In the genomic region with DNA sequence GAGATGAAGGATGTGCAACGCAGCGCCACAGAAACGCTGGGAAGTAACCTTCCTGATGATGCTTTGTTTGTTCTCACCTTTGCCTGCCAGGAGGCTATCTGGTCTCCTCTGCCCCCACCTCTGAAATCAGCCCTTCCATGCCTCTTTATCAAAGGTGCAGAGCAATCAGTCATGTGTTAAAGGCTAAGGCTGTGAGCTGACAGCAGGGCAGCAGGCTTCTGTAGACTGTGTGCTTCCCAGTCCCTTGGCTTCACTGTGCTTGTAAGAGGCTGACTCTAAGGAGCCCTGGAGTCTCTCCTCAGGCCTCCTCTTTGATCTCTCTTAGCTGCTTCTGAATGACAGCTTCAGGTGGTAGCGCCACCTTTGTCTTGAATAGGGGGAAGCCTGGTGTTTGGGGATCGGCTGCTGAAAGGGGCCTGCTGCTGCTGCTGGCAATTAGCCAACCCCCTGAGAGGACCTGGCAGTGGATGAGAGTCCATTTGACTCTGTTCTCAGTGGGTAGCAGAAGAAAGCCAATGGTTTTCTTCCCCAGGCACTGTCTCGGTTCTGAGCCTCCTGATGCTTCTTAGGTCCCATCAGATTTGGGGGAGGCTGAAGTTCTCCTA, we compare ENCODE assay signal across 12 mouse cellular contexts.
DNase-seq lines count a peak whose midpoint lies in the region; ATAC-seq and TF ChIP-seq lines count a peak whose summit lies in the region.
"Had no signal": no experiment of that assay in that cellular context is flagged by ENCODE, and none has a peak within 500 bp of the region (broad histone marks: within the 10 kb centered on the region; RNA-seq: fewer than 3 reads in every experiment).

No protein-coding gene starts in this region.

- no peaks in the 10 kb centered on the region for H3K27me3 ChIP-seq in cerebellum, adult 2 months (ENCODE audit: control insufficient read depth, insufficient read depth, low read length)
- 0 out of 2 replicates have a peak, but pooled peaks cover 3% of the 10 kb centered on the region for H3K27me3 ChIP-seq in heart, embryonic 10.5 days (ENCODE audit: insufficient read depth, poor library complexity, severe bottlenecking)
- no peaks in the 10 kb centered on the region for H3K27me3 ChIP-seq in forebrain, postnatal 0 days (ENCODE audit: insufficient read depth, low read length)
- H3K27me3 ChIP-seq: liver, embryonic 12.5 days; neural tube, embryonic 12.5 days had no signal

- 31% methylated on average over 6 of the region's 6 CpGs for WGBS in cerebellum, adult 2 months
- WGBS in heart, embryonic 10.5 days, result 11% methylated on average over 6 of the region's 6 CpGs
- WGBS in forebrain, postnatal 0 days, result 13% methylated on average over 6 of the region's 6 CpGs

- no peak overlapping the region for H3K4me3 ChIP-seq in cerebellum, adult 2 months (replicated peaks; ENCODE audit: insufficient read depth, low read depth, low read length)
- H3K4me3 ChIP-seq in heart, embryonic 10.5 days, result no peak overlapping the region
- no peak overlapping the region for H3K4me3 ChIP-seq in forebrain, postnatal 0 days (ENCODE audit: low read depth, low read length)
- H3K4me3 ChIP-seq: liver, embryonic 12.5 days; neural tube, embryonic 12.5 days had no signal

- H3K9ac ChIP-seq in forebrain, postnatal 0 days, result no peak overlapping the region
- H3K9ac ChIP-seq: liver, embryonic 12.5 days; neural tube, embryonic 12.5 days had no signal

- no peak overlapping the region for H3K4me2 ChIP-seq in forebrain, postnatal 0 days (ENCODE audit: low read depth)
- H3K4me2 ChIP-seq: liver, embryonic 12.5 days; neural tube, embryonic 12.5 days had no signal

- no peaks in the 10 kb centered on the region for H3K36me3 ChIP-seq in heart, embryonic 10.5 days
- no peaks in the 10 kb centered on the region for H3K36me3 ChIP-seq in forebrain, postnatal 0 days (ENCODE audit: insufficient read depth)
- H3K36me3 ChIP-seq: liver, embryonic 12.5 days; neural tube, embryonic 12.5 days had no signal

- no peaks in the 10 kb centered on the region for H3K9me3 ChIP-seq in heart, embryonic 10.5 days
- no peaks in the 10 kb centered on the region for H3K9me3 ChIP-seq in forebrain, postnatal 0 days (ENCODE audit: low read length)
- H3K9me3 ChIP-seq: liver, embryonic 12.5 days; neural tube, embryonic 12.5 days had no signal

- peak; percentile 32; the same call in 1 of the 2 replicates for ATAC-seq in forebrain, postnatal 0 days
- ATAC-seq in megakaryocyte, adult 5-6 weeks (ENCODE audit: poor library complexity, severe bottlenecking), result no peak
- ATAC-seq: liver, embryonic 12.5 days had no signal

- TF ChIP-seq CTCF in cerebellum, adult 2 months (IDR thresholded peaks at IDR 0.05; ENCODE audit: borderline replicate concordance, insufficient read depth, low read depth, low read length), result no peak
- no peak for TF ChIP-seq CTCF in forebrain, postnatal 0 days (IDR thresholded peaks at IDR 0.05; ENCODE audit: low read depth)

- peak; percentile 10 to 17 for DNase-seq in cerebellum, adult 2 months
- no peak for DNase-seq in cerebellum, adult 11 months
- DNase-seq in heart, postnatal 4 days, result peak; percentile 41
- no peak for DNase-seq in heart, embryonic 10.5 days (ENCODE audit: low spot score)
- DNase-seq in Muller cell, postnatal 12 days (ENCODE audit: inconsistent ontology term), result peak; percentile 16
- no peak for DNase-seq in forebrain, postnatal 0 days
- no peak for DNase-seq in thymus, postnatal 10 days (ENCODE audit: low spot score in 2 of 2)
- DNase-seq: kidney, postnatal 25 days had no signal

- no peak overlapping the region for H3K27ac ChIP-seq in cerebellum, adult 2 months (ENCODE audit: insufficient read depth, low read length)
- H3K27ac ChIP-seq in heart, embryonic 10.5 days, result no peak overlapping the region
- no peak overlapping the region for H3K27ac ChIP-seq in forebrain, postnatal 0 days (ENCODE audit: low read depth, low read length)
- H3K27ac ChIP-seq: liver, embryonic 12.5 days; macrophage; neural tube, embryonic 12.5 days had no signal

- no peak for TF ChIP-seq POLR2A in cerebellum, adult 2 months (IDR thresholded peaks at IDR 0.05; ENCODE audit: borderline replicate concordance, insufficient read depth, low read length)

- peaks cover 6% of the 10 kb centered on the region for H3K4me1 ChIP-seq in cerebellum, adult 2 months (ENCODE audit: control insufficient read depth, insufficient read depth, low read length)
- peaks cover 9% of the 10 kb centered on the region; the same call in 1 of the 2 replicates for H3K4me1 ChIP-seq in heart, embryonic 10.5 days
- peaks cover 5% of the 10 kb centered on the region; the same call in 1 of the 2 replicates for H3K4me1 ChIP-seq in forebrain, postnatal 0 days (ENCODE audit: insufficient read depth)
- H3K4me1 ChIP-seq: liver, embryonic 12.5 days had no signal

Comparison
In these comparisons a context has a peak if more than half of its experiments do, and no peak if none do; other contexts are left out.
1. DNase-seq: peak in cerebellum, adult 2 months (2 of 2), heart, postnatal 4 days (single experiment) and Muller cell, postnatal 12 days (single experiment); none in cerebellum, adult 11 months (single experiment), heart, embryonic 10.5 days (single experiment), forebrain, postnatal 0 days (single experiment) and thymus, postnatal 10 days (0 of 2).